Mouse (Mus musculus) bone marrow macrophage, adult 2 months (primary cell): ENCODE results near the gene Olfr1245. TPM values are rescaled to one million over a fixed set of nuclear protein-coding genes. Genes with fewer than 3 reads are reported as not detected.
"Not testable (repeated sequence)": the region's sequence is repeated elsewhere in the genome, so short reads cannot be mapped to it uniquely, and the experiment has no call there.

ENCODE experiments used
- H3K27ac ChIP-seq: 2 replicates; pipeline ENCODE4 v1.5.1; 2012; ENCODE audit warnings: low read depth, low read length; ENCODE audit not compliant: insufficient read depth
- H3K4me1 ChIP-seq: 2 replicates; pipeline ENCODE4 v1.6.1; 2012; ENCODE audit warnings: low read length; ENCODE audit not compliant: control insufficient read depth, insufficient read depth
- H3K4me3 ChIP-seq: 2 replicates; pipeline ENCODE4 v1.5.1; 2012; ENCODE audit warnings: mild to moderate bottlenecking, low read length, moderate library complexity; ENCODE audit not compliant: insufficient read depth
- CTCF ChIP-seq: IDR thresholded peaks from 2 replicates; pipeline ENCODE4 v1.5.1; 2012; ENCODE audit warnings: low read depth, mild to moderate bottlenecking, low read length, moderate library complexity
- POLR2A ChIP-seq: IDR thresholded peaks from 2 replicates; pipeline ENCODE4 v1.6.1; 2012; ENCODE audit warnings: mild to moderate bottlenecking, low read depth, low read length, borderline replicate concordance
- polyA plus RNA-seq: library from polyadenylated mRNA; stranded (reverse); fragments of >200 nt; gene quantifications from 2 replicates; pipeline ENCODE4 v1.2.4, GENCODE M21; 2012; ENCODE audit not compliant: missing spikeins, insufficient read depth, insufficient read length

Olfr1245 gene
- not detected in 2 replicates for polyA plus RNA-seq

- H3K4me1 ChIP-seq = no peaks in the 10 kb centered on the region
- no peak within 1 kb of the TSS for H3K4me3 ChIP-seq
- TF ChIP-seq POLR2A = no peak
- no peak within 1 kb of the TSS for H3K27ac ChIP-seq
These were observed at the start of gene Olfr1245 for GRCm38 (mm10) chr2:89578347-89578746. TSS of gene Olfr1245 (minus strand) at chr2:89578447.

DNA sequence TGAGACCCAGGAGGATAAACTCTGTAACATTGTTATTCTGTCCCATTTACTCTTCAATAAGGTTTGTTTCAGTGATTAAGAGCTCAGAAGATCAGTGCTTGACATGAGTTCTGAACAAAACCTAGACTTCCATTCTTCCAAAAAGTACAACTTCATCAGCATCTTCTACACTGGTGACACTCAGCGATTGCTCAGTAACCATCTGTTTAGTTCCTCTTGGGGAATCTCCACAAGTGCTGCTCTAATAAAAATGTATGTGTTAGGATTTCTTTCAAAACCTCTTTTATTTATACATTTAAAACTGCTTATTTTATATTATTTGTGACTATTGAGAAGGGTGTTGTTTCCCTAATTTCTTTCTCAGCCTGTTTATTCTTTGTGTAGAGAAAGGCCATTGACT lies 39.9 kb upstream of the Olfr1245 start, which contains the start of gene Olfr1248:
TSS of gene Olfr1248 (minus strand) at position 101 of the 400 bp plus-strand sequence.
- H3K4me1 ChIP-seq, H3K27ac ChIP-seq, H3K4me3 ChIP-seq: not testable (repeated sequence)

DNA sequence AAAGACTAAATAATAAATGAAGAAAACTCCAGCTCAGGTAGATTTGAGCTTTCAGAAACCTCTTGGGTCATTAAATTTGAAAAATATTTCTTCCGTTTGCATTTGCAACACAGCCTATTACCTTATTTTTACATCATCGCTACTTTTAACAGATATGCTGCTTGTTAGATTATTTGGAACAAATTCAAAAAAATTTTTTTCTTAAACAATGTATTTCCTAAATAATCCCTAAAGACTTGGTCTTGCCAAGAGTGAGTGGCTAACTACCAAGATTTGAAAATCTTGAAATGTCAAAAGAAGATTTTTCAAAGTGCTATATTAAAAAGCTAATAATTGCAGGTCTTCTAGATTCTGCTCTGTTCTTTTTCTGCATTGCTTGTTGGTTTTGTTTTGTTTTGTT lies 35.8 kb upstream of the Olfr1245 start, which contains the start of gene Olfr1247:
TSS of gene Olfr1247 (minus strand) at position 101 of the 400 bp plus-strand sequence.
- H3K27ac ChIP-seq = no peak within 1 kb of the TSS
- TF ChIP-seq POLR2A (no peak), CTCF (no peak)
- no peak within 1 kb of the TSS for H3K4me3 ChIP-seq
- H3K4me1 ChIP-seq = no peaks in the 10 kb centered on the region

DNA sequence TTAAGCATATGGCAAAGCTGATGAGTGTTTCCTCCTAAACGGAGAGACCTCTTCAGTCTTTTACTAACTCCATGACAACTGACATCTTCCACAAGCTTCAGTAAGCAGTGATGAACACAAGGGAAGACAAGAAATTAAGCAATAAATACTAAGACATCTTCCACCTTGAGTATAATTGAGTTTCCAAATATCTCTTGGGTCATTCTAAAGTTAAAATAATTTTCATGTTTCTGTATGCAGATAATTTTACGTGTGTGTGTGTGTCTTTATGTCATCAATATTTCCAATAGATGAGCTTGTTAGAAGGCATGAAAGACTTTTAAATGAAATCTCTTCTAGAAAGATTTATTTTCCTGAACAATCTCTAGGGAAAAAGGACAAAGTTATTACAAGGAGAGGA lies 14.8 kb upstream of the Olfr1245 start, which contains the start of gene Olfr1246:
TSS of gene Olfr1246 (minus strand) at position 101 of the 400 bp plus-strand sequence.
- Histone ChIP-seq H3K4me1 (no peaks in the 10 kb centered on the region), H3K27ac (no peak within 1 kb of the TSS), H3K4me3 (no peak within 1 kb of the TSS)
- TF ChIP-seq POLR2A = no peak
- no peak for TF ChIP-seq CTCF

DNA sequence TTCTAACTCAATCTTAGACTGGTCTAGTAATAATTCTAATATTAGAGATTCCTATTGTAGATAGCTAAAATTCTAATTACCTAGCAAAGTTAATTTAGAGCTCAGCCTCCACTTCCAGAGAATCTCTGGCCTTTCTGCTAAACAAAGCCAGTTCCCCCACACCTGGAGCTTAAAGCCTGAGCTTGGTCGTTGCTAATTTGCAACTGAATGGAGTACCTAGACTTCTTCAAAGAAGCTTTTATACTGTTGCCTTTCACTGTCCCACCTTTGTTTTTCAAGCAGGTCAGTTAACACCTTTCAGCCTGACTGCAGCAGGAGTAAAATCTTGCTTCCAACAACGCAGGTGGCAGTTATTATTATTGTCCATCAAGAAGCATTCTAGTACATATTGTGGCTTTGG lies 15.5 kb downstream of the Olfr1245 start:
- H3K4me3 ChIP-seq, H3K27ac ChIP-seq, H3K4me1 ChIP-seq: not testable (repeated sequence)

- Histone ChIP-seq H3K4me3 (no peak overlapping the region), H3K27ac (no peak overlapping the region), H3K4me1 (peaks cover 5% of the 10 kb centered on the region)
- TF ChIP-seq POLR2A = no peak
- TF ChIP-seq CTCF = no peak
These were observed 33.7 kb downstream of the Olfr1245 start for GRCm38 (mm10) chr2:89544516-89544915.

GRCm38 (mm10) chr2:89539923-89540322 lies 38.3 kb downstream of the Olfr1245 start:
- Histone ChIP-seq H3K4me3 (no peak overlapping the region), H3K4me1 (peaks cover 5% of the 10 kb centered on the region), H3K27ac (peak overlapping the region; percentile 63)
- TF ChIP-seq CTCF (no peak), POLR2A (no peak)

DNA sequence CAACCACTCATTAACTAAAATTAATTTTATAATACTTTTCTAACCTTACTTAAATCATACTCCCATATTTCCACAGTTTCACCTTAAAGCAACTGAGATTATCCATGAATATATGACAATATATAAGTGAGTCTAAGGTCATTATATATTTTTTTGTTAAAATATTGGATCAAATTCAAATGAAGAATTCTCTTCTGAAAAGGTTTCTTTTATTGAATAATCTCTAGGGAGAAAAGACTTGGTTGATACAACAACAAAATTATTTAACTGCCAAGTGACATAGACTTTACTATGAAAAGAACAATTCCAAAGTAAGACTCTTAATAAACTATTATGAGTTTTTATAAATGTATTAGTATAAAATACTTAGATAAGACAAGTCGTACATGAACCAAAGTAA lies 46.9 kb downstream of the Olfr1245 start, which contains the start of gene Olfr1243:
TSS of gene Olfr1243 (minus strand) at position 101 of the 400 bp plus-strand sequence.
- H3K4me1 ChIP-seq = no peaks in the 10 kb centered on the region
- TF ChIP-seq POLR2A (no peak), CTCF (no peak)
- no peak within 1 kb of the TSS for H3K4me3 ChIP-seq
- H3K27ac ChIP-seq = no peak within 1 kb of the TSS

Other genes starting within 250 kb of the Olfr1245 start
- not detected in 2 replicates for gene Olfr1232, start 248.8 kb downstream of the Olfr1245 start, polyA plus RNA-seq
- not detected in 2 replicates for gene Olfr1233, start 236.0 kb downstream of the Olfr1245 start, polyA plus RNA-seq
- gene Olfr1234, start 213.6 kb downstream of the Olfr1245 start, polyA plus RNA-seq = not detected in 2 replicates
- gene Olfr1238, start 168.8 kb downstream of the Olfr1245 start, polyA plus RNA-seq = not detected in 2 replicates
- not detected in 2 replicates for gene Olfr1239, start 158.0 kb downstream of the Olfr1245 start, polyA plus RNA-seq
- not detected in 2 replicates for gene Olfr1240, start 135.4 kb downstream of the Olfr1245 start, polyA plus RNA-seq
- not detected in 2 replicates for gene Olfr1241, start 91.3 kb downstream of the Olfr1245 start, polyA plus RNA-seq
- gene Olfr1242, start 80.1 kb downstream of the Olfr1245 start, polyA plus RNA-seq = not detected in 2 replicates
- gene Olfr1243, start 47.0 kb downstream of the Olfr1245 start, polyA plus RNA-seq = not detected in 2 replicates
- 0.11 TPM in 1 of 2 replicates, not detected in the other for gene Olfr1246, start 14.7 kb upstream of the Olfr1245 start, polyA plus RNA-seq
- not detected in 2 replicates for gene Olfr1247, start 35.7 kb upstream of the Olfr1245 start, polyA plus RNA-seq
- not detected in 2 replicates for gene Olfr1248, start 39.8 kb upstream of the Olfr1245 start, polyA plus RNA-seq
- gene Olfr1249, start 56.5 kb upstream of the Olfr1245 start, polyA plus RNA-seq = not detected in 2 replicates
- gene Olfr1250, start 83.0 kb upstream of the Olfr1245 start, polyA plus RNA-seq = not detected in 2 replicates
- not detected in 2 replicates for gene Olfr1251, start 93.5 kb upstream of the Olfr1245 start, polyA plus RNA-seq
- gene Olfr1252, start 146.6 kb upstream of the Olfr1245 start, polyA plus RNA-seq = not detected in 2 replicates
- gene Olfr1253, start 178.6 kb upstream of the Olfr1245 start, polyA plus RNA-seq = not detected in 2 replicates
- 0.25 TPM in 1 of 2 replicates, not detected in the other for gene Olfr1254, start 215.2 kb upstream of the Olfr1245 start, polyA plus RNA-seq
- gene Olfr1255, start 233.6 kb upstream of the Olfr1245 start, polyA plus RNA-seq = not detected in 2 replicates